Mouse (Mus musculus): ENCODE data around the gene Syt8. TPM values are rescaled to one million over a fixed set of nuclear protein-coding genes. Genes with fewer than 3 reads are reported as not detected.

Syt8 gene
- polyA plus RNA-seq, 1 experiment, result 2.5 TPM

- Histone ChIP-seq H3K4me1 (ENCODE audit: control insufficient read depth, insufficient read depth, low read length) (no peaks in the 10 kb centered on the region), H3K27ac (ENCODE audit: control insufficient read depth, insufficient read depth, low read depth, low read length, poor library complexity) (no peak overlapping the region), H3K4me3 (replicated peaks; ENCODE audit: control insufficient read depth, low read depth, low read length) (no peak overlapping the region)
- TF ChIP-seq CTCF (IDR thresholded peaks at IDR 0.05; ENCODE audit: control insufficient read depth, insufficient read depth, low read length), result no peak
- WGBS, result 92% methylated on average over 14 of the region's 14 CpGs
Measured at GRCm38 (mm10) chr7:142431106-142431505, 3.5 kb upstream of the Syt8 start.

- TF ChIP-seq CTCF (IDR thresholded peaks at IDR 0.05; ENCODE audit: control insufficient read depth, insufficient read depth, low read length), result no peak
- no peak for TF ChIP-seq POLR2A (IDR thresholded peaks at IDR 0.05; ENCODE audit: borderline replicate concordance, control insufficient read depth, low read depth, low read length)
- WGBS, result 8% methylated on average over 19 of the region's 19 CpGs
- Histone ChIP-seq H3K4me1 (ENCODE audit: control insufficient read depth, insufficient read depth, low read length) (no peaks in the 10 kb centered on the region), H3K4me3 (replicated peaks; ENCODE audit: control insufficient read depth, low read depth, low read length) (no peak overlapping the region), H3K27ac (ENCODE audit: control insufficient read depth, insufficient read depth, low read depth, low read length, poor library complexity) (no peak overlapping the region)
Measured at GRCm38 (mm10) chr7:142433623-142434022, 1.0 kb upstream of the Syt8 start.

- Histone ChIP-seq H3K4me3 (replicated peaks; ENCODE audit: control insufficient read depth, low read depth, low read length) (no peak overlapping the region), H3K4me1 (ENCODE audit: control insufficient read depth, insufficient read depth, low read length) (no peaks in the 10 kb centered on the region), H3K27ac (ENCODE audit: control insufficient read depth, insufficient read depth, low read depth, low read length, poor library complexity) (no peak overlapping the region)
- 20% methylated on average over 4 of the region's 4 CpGs for WGBS
- TF ChIP-seq CTCF (IDR thresholded peaks at IDR 0.05; ENCODE audit: control insufficient read depth, insufficient read depth, low read length) (peak; percentile 88), POLR2A (IDR thresholded peaks at IDR 0.05; ENCODE audit: borderline replicate concordance, control insufficient read depth, low read depth, low read length) (no peak)
Measured at GRCm38 (mm10) chr7:142435524-142435923, 874 bp downstream of the Syt8 start.

GRCm38 (mm10) chr7:142437324-142437723, 2.7 kb downstream of the Syt8 start:
- H3K4me3 ChIP-seq (replicated peaks; ENCODE audit: control insufficient read depth, low read depth, low read length), result no peak overlapping the region
- H3K4me1 ChIP-seq (ENCODE audit: control insufficient read depth, insufficient read depth, low read length), result peaks cover 3% of the 10 kb centered on the region; the same call in 1 of the 2 replicates
- 64% methylated on average over 5 of the region's 5 CpGs for WGBS
- TF ChIP-seq POLR2A (IDR thresholded peaks at IDR 0.05; ENCODE audit: borderline replicate concordance, control insufficient read depth, low read depth, low read length) (no peak), CTCF (IDR thresholded peaks at IDR 0.05; ENCODE audit: control insufficient read depth, insufficient read depth, low read length) (peak; percentile 48; the same call in 1 of the 2 replicates)
- H3K27ac ChIP-seq (ENCODE audit: control insufficient read depth, insufficient read depth, low read depth, low read length, poor library complexity), result no peak overlapping the region

- Histone ChIP-seq H3K27ac (ENCODE audit: control insufficient read depth, insufficient read depth, low read depth, low read length, poor library complexity) (no peak overlapping the region), H3K4me3 (replicated peaks; ENCODE audit: control insufficient read depth, low read depth, low read length) (no peak overlapping the region), H3K4me1 (ENCODE audit: control insufficient read depth, insufficient read depth, low read length) (peaks cover 8% of the 10 kb centered on the region)
- 80% methylated on average over 14 of the region's 14 CpGs for WGBS
- TF ChIP-seq POLR2A (IDR thresholded peaks at IDR 0.05; ENCODE audit: borderline replicate concordance, control insufficient read depth, low read depth, low read length) (no peak), CTCF (IDR thresholded peaks at IDR 0.05; ENCODE audit: control insufficient read depth, insufficient read depth, low read length) (no peak)
Measured at GRCm38 (mm10) chr7:142439966-142440365, 5.3 kb downstream of the Syt8 start.

- Histone ChIP-seq H3K27ac (ENCODE audit: control insufficient read depth, insufficient read depth, low read depth, low read length, poor library complexity) (peak overlapping the region; percentile 4; the same call in 1 of the 2 replicates), H3K4me3 (replicated peaks; ENCODE audit: control insufficient read depth, low read depth, low read length) (no peak overlapping the region), H3K4me1 (ENCODE audit: control insufficient read depth, insufficient read depth, low read length) (peaks cover 8% of the 10 kb centered on the region)
- TF ChIP-seq POLR2A (IDR thresholded peaks at IDR 0.05; ENCODE audit: borderline replicate concordance, control insufficient read depth, low read depth, low read length) (no peak), CTCF (IDR thresholded peaks at IDR 0.05; ENCODE audit: control insufficient read depth, insufficient read depth, low read length) (peak; percentile 71)
- WGBS, result 62% methylated on average over 5 of the region's 5 CpGs
Measured at GRCm38 (mm10) chr7:142440657-142441114, 6.0 kb downstream of the Syt8 start.

GRCm38 (mm10) chr7:142441585-142441984, 6.9 kb downstream of the Syt8 start, which contains the start of gene Tnni2:
TSS of gene Tnni2 (plus strand) at chr7:142441808.
- Histone ChIP-seq H3K27ac (ENCODE audit: control insufficient read depth, insufficient read depth, low read depth, low read length, poor library complexity) (peak within 1 kb of the TSS; percentile 48), H3K4me3 (replicated peaks; ENCODE audit: control insufficient read depth, low read depth, low read length) (no peak within 1 kb of the TSS), H3K4me1 (ENCODE audit: control insufficient read depth, insufficient read depth, low read length) (peaks cover 8% of the 10 kb centered on the region)
- WGBS, result 77% methylated on average over 9 of the region's 9 CpGs
- no peak for TF ChIP-seq POLR2A (IDR thresholded peaks at IDR 0.05; ENCODE audit: borderline replicate concordance, control insufficient read depth, low read depth, low read length)
- no peak for TF ChIP-seq CTCF (IDR thresholded peaks at IDR 0.05; ENCODE audit: control insufficient read depth, insufficient read depth, low read length)

- H3K4me3 ChIP-seq (replicated peaks; ENCODE audit: control insufficient read depth, low read depth, low read length), result no peak overlapping the region
- peaks cover 8% of the 10 kb centered on the region for H3K4me1 ChIP-seq (ENCODE audit: control insufficient read depth, insufficient read depth, low read length)
- 31% methylated on average over 9 of the region's 9 CpGs for WGBS
- TF ChIP-seq POLR2A (IDR thresholded peaks at IDR 0.05; ENCODE audit: borderline replicate concordance, control insufficient read depth, low read depth, low read length) (no peak), CTCF (IDR thresholded peaks at IDR 0.05; ENCODE audit: control insufficient read depth, insufficient read depth, low read length) (no peak)
- peak overlapping the region; percentile 92 for H3K27ac ChIP-seq (ENCODE audit: control insufficient read depth, insufficient read depth, low read depth, low read length, poor library complexity)
Measured at GRCm38 (mm10) chr7:142442081-142442907, 7.6 kb downstream of the Syt8 start.
